Mouse (Mus musculus): ENCODE measurements around the gene Ppp1r3d. TPM values are rescaled to one million over a fixed set of nuclear protein-coding genes. Genes with fewer than 3 reads are reported as not detected.

Gene Ppp1r3d
- total and polyA plus RNA-seq, 3 experiments = not detected

DNA sequence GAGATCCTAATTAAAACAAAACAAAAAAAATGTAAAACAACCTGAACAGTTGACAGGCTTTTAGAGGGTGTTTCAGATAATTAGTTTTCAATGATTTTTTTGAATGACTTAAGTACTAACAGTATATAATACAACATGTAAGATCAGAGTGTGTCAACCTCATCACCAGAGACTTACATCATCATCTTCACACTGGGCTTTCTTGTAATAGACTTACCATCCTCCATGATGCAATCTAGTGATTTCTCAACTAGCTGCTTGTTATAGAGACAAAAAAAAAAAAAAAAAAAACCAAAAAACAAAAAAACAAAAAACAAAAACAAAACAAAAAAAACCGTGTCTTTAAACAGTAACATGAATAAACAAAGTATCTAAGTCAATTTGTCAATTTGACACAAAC lies 5.2 kb downstream of the Ppp1r3d start:
- dilution Hi-C loops (cut with MboI; ENCODE audit: extremely low pct_ligation_motif_present, extremely low pct_unique_long_range_greater_than_20kb, low sequenced_read_pairs) = no loop called here
- in situ Hi-C loops (cut with MboI; ENCODE audit: low pct_ligation_motif_present, low pct_unique_long_range_greater_than_20kb, low sequenced_read_pairs) = no loop called here
- no peak for DNase-seq (ENCODE audit: extremely low read depth)
- Histone ChIP-seq H3K4me3 (replicated peaks in 1 of 3; ENCODE audit: low read depth in 2 of 3, low read length in 2 of 3, poor library complexity in 1 of 3) (no peak overlapping the region), H3K79me2 (replicated peaks; ENCODE audit: control insufficient read depth, extremely low read depth, insufficient read depth, poor library complexity, severe bottlenecking) (no peaks in the 10 kb centered on the region), H3K27ac (ENCODE audit: insufficient read depth, low read depth) (no peak overlapping the region), H3K4me1 (ENCODE audit: control insufficient read depth in 1 of 2, insufficient read depth in 2 of 2) (no peaks in the 10 kb centered on the region), H3K27me3 (replicated peaks) (peaks cover 1% of the 10 kb centered on the region), H3K36me3 (replicated peaks in 1 of 2; ENCODE audit: control insufficient read depth in 1 of 2, insufficient read depth in 1 of 2, low read length in 1 of 2) (no peaks in the 10 kb centered on the region), H3K9ac (ENCODE audit: insufficient read depth, low read depth) (no peak overlapping the region), H3K4me2 (ENCODE audit: insufficient read depth, low read depth, poor library complexity, severe bottlenecking) (no peak overlapping the region), H3K9me3 (replicated peaks; ENCODE audit: low read length) (peaks cover 21% of the 10 kb centered on the region)
- TF ChIP-seq CHD2 (IDR thresholded peaks at IDR 0.05; ENCODE audit: low read length) = no peak
- TF ChIP-seq MXI1 (IDR thresholded peaks at IDR 0.05; ENCODE audit: low read depth, low read length) = no peak
- TF ChIP-seq IRF4 (IDR thresholded peaks at IDR 0.05; ENCODE audit: low read depth, low read length) = no peak
- no peak for TF ChIP-seq MAFK (IDR thresholded peaks at IDR 0.05; ENCODE audit: insufficient replicate concordance, low read length)
- TF ChIP-seq SIN3A (IDR thresholded peaks at IDR 0.05; ENCODE audit: low read length) = no peak
- TF ChIP-seq CHD1 (IDR thresholded peaks at IDR 0.05; ENCODE audit: low read depth, low read length) = no peak
- no peak for TF ChIP-seq ZC3H11A (IDR thresholded peaks at IDR 0.05; ENCODE audit: low read depth, low read length)
- no peak for TF ChIP-seq TBP (conservative IDR thresholded peaks at IDR 0.05; ENCODE audit: low read depth, low read length)
- no peak for TF ChIP-seq CTCF (conservative IDR thresholded peaks at IDR 0.05 in 1 of 2, IDR thresholded peaks at IDR 0.05 in 1 of 2; ENCODE audit: low read depth in 2 of 2, low read length in 2 of 2)
- TF ChIP-seq BHLHE40 (IDR thresholded peaks at IDR 0.05; ENCODE audit: low read depth, low read length) = no peak
- TF ChIP-seq MAZ (IDR thresholded peaks at IDR 0.05; ENCODE audit: low read depth, low read length) = no peak
- no peak for TF ChIP-seq EP300 (IDR thresholded peaks at IDR 0.05; ENCODE audit: low read length)
- no peak for TF ChIP-seq MYC (IDR thresholded peaks at IDR 0.05; ENCODE audit: low read depth, low read length)
- TF ChIP-seq JUN (IDR thresholded peaks at IDR 0.05; ENCODE audit: insufficient read depth, low read depth, low read length) = no peak
- no peak for TF ChIP-seq MEF2A (IDR thresholded peaks at IDR 0.05; ENCODE audit: borderline replicate concordance, low read depth, low read length)
- no peak for TF ChIP-seq USF2 (conservative IDR thresholded peaks at IDR 0.05; ENCODE audit: low read depth, low read length)
- no peak for TF ChIP-seq JUND (conservative IDR thresholded peaks at IDR 0.05; ENCODE audit: low read depth, low read length)
- TF ChIP-seq ELF1 (IDR thresholded peaks at IDR 0.05; ENCODE audit: low read depth, low read length) = no peak
- no peak for TF ChIP-seq E2F4 (IDR thresholded peaks at IDR 0.05; ENCODE audit: insufficient replicate concordance, low read depth, low read length)
- TF ChIP-seq GABPA (IDR thresholded peaks at IDR 0.05; ENCODE audit: insufficient replicate concordance, low read depth, low read length) = no peak

GRCm38 (mm10) chr2:178407053-178407815 lies 7.0 kb downstream of the Ppp1r3d start, which contains the start of gene Sycp2:
Gene Sycp2, minus strand, starts transcription at chr2:178407685.
- Histone ChIP-seq H3K4me2 (ENCODE audit: insufficient read depth, low read depth, poor library complexity, severe bottlenecking) (no peak within 1 kb of the TSS), H3K4me1 (ENCODE audit: control insufficient read depth in 1 of 2, insufficient read depth in 2 of 2) (no peaks in the 10 kb centered on the region), H3K27me3 (replicated peaks) (peaks cover 5% of the 10 kb centered on the region), H3K9me3 (replicated peaks; ENCODE audit: low read length) (peaks cover 11% of the 10 kb centered on the region), H3K27ac (ENCODE audit: insufficient read depth, low read depth) (no peak within 1 kb of the TSS), H3K36me3 (replicated peaks in 1 of 2; ENCODE audit: control insufficient read depth in 1 of 2, insufficient read depth in 1 of 2, low read length in 1 of 2) (no peaks in the 10 kb centered on the region), H3K9ac (ENCODE audit: insufficient read depth, low read depth) (no peak within 1 kb of the TSS), H3K79me2 (replicated peaks; ENCODE audit: control insufficient read depth, extremely low read depth, insufficient read depth, poor library complexity, severe bottlenecking) (no peaks in the 10 kb centered on the region), H3K4me3 (replicated peaks in 1 of 3; ENCODE audit: low read depth in 2 of 3, low read length in 2 of 3, poor library complexity in 1 of 3) (no peak within 1 kb of the TSS)
- no peak for TF ChIP-seq RCOR1 (conservative IDR thresholded peaks at IDR 0.05; ENCODE audit: low read depth, low read length)
- TF ChIP-seq NRF1 (IDR thresholded peaks at IDR 0.05; ENCODE audit: low read depth, low read length) = no peak
- TF ChIP-seq MEF2A (IDR thresholded peaks at IDR 0.05; ENCODE audit: borderline replicate concordance, low read depth, low read length) = no peak
- no peak for TF ChIP-seq MAX (IDR thresholded peaks at IDR 0.05; ENCODE audit: low read length)
- no peak for TF ChIP-seq BHLHE40 (IDR thresholded peaks at IDR 0.05; ENCODE audit: low read depth, low read length)
- TF ChIP-seq MXI1 (IDR thresholded peaks at IDR 0.05; ENCODE audit: low read depth, low read length) = no peak
- no peak for TF ChIP-seq ZMIZ1 (IDR thresholded peaks at IDR 0.05; ENCODE audit: low read depth, low read length)
- DNase-seq (ENCODE audit: extremely low read depth) = no peak
- in situ Hi-C loops (cut with MboI; ENCODE audit: low pct_ligation_motif_present, low pct_unique_long_range_greater_than_20kb, low sequenced_read_pairs) (no loop called here), dilution Hi-C loops (cut with MboI; ENCODE audit: extremely low pct_ligation_motif_present, extremely low pct_unique_long_range_greater_than_20kb, low sequenced_read_pairs) (no loop called here)

All from CH12.LX (cell line).